Mouse (Mus musculus) megakaryocyte, embryonic 14.5 days (primary cell): ENCODE data around the gene Top2b.

Experiments used
- FLI1 ChIP-seq: IDR thresholded peaks from 2 replicates; pipeline ENCODE4 v1.6.1; 2012; ENCODE audit warnings: low read length, inconsistent platforms, mixed read lengths
- GATA1 ChIP-seq: IDR thresholded peaks from 3 replicates; pipeline ENCODE4 v1.6.1; 2012; ENCODE audit warnings: mixed read lengths, low read length, inconsistent platforms, borderline replicate concordance

GRCm38 (mm10) chr14:16359704-16360103 lies 5.3 kb upstream of the Top2b start:
- TF ChIP-seq GATA1: no peak
- TF ChIP-seq FLI1: no peak
